Mouse (Mus musculus) hindbrain, embryonic 13.5 days (tissue): ENCODE data around the gene Kcnh1. TPM values are rescaled to one million over a fixed set of nuclear protein-coding genes. Genes with fewer than 3 reads are reported as not detected.

ENCODE experiments used
- ATAC-seq: fragments of 200-750 bp; cut with Nextera tagmentation; 2 replicates; pipeline ENCODE4 v1.8.0; 2017; ENCODE audit warnings: moderate TSS enrichment; ENCODE audit not compliant: low FRiP score
- H3K27ac ChIP-seq: fragments of 300-500 bp; sonication (generic); 2 replicates; pipeline ENCODE4 v1.5.1; 2015; ENCODE audit warnings: inconsistent platforms, mild to moderate bottlenecking, moderate library complexity
- H3K27me3 ChIP-seq: fragments of 300-500 bp; sonication (generic); 2 replicates; pipeline ENCODE4 v1.6.1; 2015; ENCODE audit warnings: mild to moderate bottlenecking, inconsistent platforms
- H3K36me3 ChIP-seq: fragments of 300-500 bp; sonication (generic); 2 replicates; pipeline ENCODE4 v1.6.1; 2015; ENCODE audit warnings: mild to moderate bottlenecking, inconsistent platforms
- H3K4me1 ChIP-seq: fragments of 300-500 bp; sonication (generic); replicated peaks from 2 replicates; pipeline ENCODE4 v1.6.1; 2015; ENCODE audit warnings: inconsistent platforms
- H3K4me2 ChIP-seq: fragments of 300-500 bp; sonication (generic); 2 replicates; pipeline ENCODE4 v1.6.1; 2015; ENCODE audit warnings: inconsistent platforms, mild to moderate bottlenecking, moderate library complexity
- H3K4me3 ChIP-seq: fragments of 300-500 bp; sonication (generic); 2 replicates; pipeline ENCODE4 v1.5.1; 2015; ENCODE audit warnings: mild to moderate bottlenecking, inconsistent platforms
- H3K9ac ChIP-seq: fragments of 300-500 bp; sonication (generic); 2 replicates; pipeline ENCODE4 v1.6.1; 2015; ENCODE audit warnings: mild to moderate bottlenecking, inconsistent platforms
- H3K9me3 ChIP-seq: fragments of 300-500 bp; sonication (generic); 2 replicates; pipeline ENCODE4 v1.6.1; 2016; ENCODE audit warnings: inconsistent platforms
- WGBS: fragments of 180-500 bp; shearing (Covaris S2); methylation state at CpG from one replicate; pipeline ENCODE4 v1.1.7; 2015; 5-methylcytosine and 5-hydroxymethylcytosine counted together
- polyA plus RNA-seq: library from polyadenylated mRNA; unstranded; fragments of >200 nt; fragmentation: Nextera tagmentation; extraction: Ambion mirVana; gene quantifications from 2 replicates; pipeline ENCODE4 v1.2.1, GENCODE M21; 2015

Gene Kcnh1
- polyA plus RNA-seq, 1 experiment from 2014 or later = 1.8 TPM

GRCm38 (mm10) chr1:192339361-192340077 is 148.9 kb downstream of the Kcnh1 start:
- Histone ChIP-seq H3K4me2 (no peak overlapping the region), H3K4me3 (no peak overlapping the region), H3K36me3 (no peaks in the 10 kb centered on the region), H3K9ac (no peak overlapping the region), H3K9me3 (no peaks in the 10 kb centered on the region), H3K27me3 (no peaks in the 10 kb centered on the region), H3K4me1 (0 out of 2 replicates have a peak, but pooled peaks cover 5% of the 10 kb centered on the region), H3K27ac (no peak overlapping the region)
- no peak for ATAC-seq
- 84% methylated on average over 9 of the region's 9 CpGs for WGBS

- no peak overlapping the region for H3K4me2 ChIP-seq
- 89% methylated on average over 4 of the region's 4 CpGs for WGBS
- no peaks in the 10 kb centered on the region for H3K27me3 ChIP-seq
- H3K9me3 ChIP-seq = no peaks in the 10 kb centered on the region
- no peak for ATAC-seq
- H3K4me3 ChIP-seq = no peak overlapping the region
- no peak overlapping the region for H3K27ac ChIP-seq
- no peaks in the 10 kb centered on the region for H3K36me3 ChIP-seq
- H3K4me1 ChIP-seq = 0 out of 2 replicates have a peak, but pooled peaks cover 8% of the 10 kb centered on the region
- H3K9ac ChIP-seq = no peak overlapping the region
Measured at GRCm38 (mm10) chr1:192341774-192342173, 151.2 kb downstream of the Kcnh1 start.

GRCm38 (mm10) chr1:192343996-192344395 is 153.4 kb downstream of the Kcnh1 start:
- Histone ChIP-seq H3K36me3 (no peaks in the 10 kb centered on the region), H3K27me3 (no peaks in the 10 kb centered on the region), H3K9me3 (no peaks in the 10 kb centered on the region), H3K9ac (no peak overlapping the region), H3K4me3 (no peak overlapping the region), H3K4me2 (no peak overlapping the region), H3K4me1 (0 out of 2 replicates have a peak, but pooled peaks cover 8% of the 10 kb centered on the region), H3K27ac (no peak overlapping the region)
- no peak for ATAC-seq
- WGBS = 97% methylated on average over 4 of the region's 4 CpGs

- 0 out of 2 replicates have a peak, but pooled peaks cover 3% of the 10 kb centered on the region for H3K4me1 ChIP-seq
- WGBS = 78% methylated on average over 5 of the region's 5 CpGs
- H3K27ac ChIP-seq = no peak overlapping the region
- no peak overlapping the region for H3K9ac ChIP-seq
- no peaks in the 10 kb centered on the region for H3K36me3 ChIP-seq
- ATAC-seq = no peak
- H3K27me3 ChIP-seq = no peaks in the 10 kb centered on the region
- no peak overlapping the region for H3K4me3 ChIP-seq
- no peak overlapping the region for H3K4me2 ChIP-seq
- no peaks in the 10 kb centered on the region for H3K9me3 ChIP-seq
Measured at GRCm38 (mm10) chr1:192347327-192347726, 156.8 kb downstream of the Kcnh1 start.

GRCm38 (mm10) chr1:192356231-192356630 is 165.7 kb downstream of the Kcnh1 start:
- ATAC-seq = no peak

GRCm38 (mm10) chr1:192359212-192359611 is 168.6 kb downstream of the Kcnh1 start:
- Histone ChIP-seq H3K4me3 (no peak overlapping the region), H3K9ac (no peak overlapping the region), H3K4me1 (no peaks in the 10 kb centered on the region), H3K27me3 (no peaks in the 10 kb centered on the region), H3K36me3 (no peaks in the 10 kb centered on the region), H3K4me2 (no peak overlapping the region), H3K27ac (no peak overlapping the region), H3K9me3 (no peaks in the 10 kb centered on the region)
- WGBS = 88% methylated on average over 2 of the region's 2 CpGs
- ATAC-seq = no peak

More at GRCm38 (mm10) chr1:192356231-192356630, 165.7 kb downstream of the Kcnh1 start:
- no peak overlapping the region for H3K4me3 ChIP-seq
- no peaks in the 10 kb centered on the region for H3K9me3 ChIP-seq
- H3K27ac ChIP-seq = no peak overlapping the region
- H3K36me3 ChIP-seq = no peaks in the 10 kb centered on the region
- WGBS = 92% methylated on average over 3 of the region's 3 CpGs
- H3K4me2 ChIP-seq = no peak overlapping the region
- H3K27me3 ChIP-seq = no peaks in the 10 kb centered on the region
- no peak overlapping the region for H3K9ac ChIP-seq
- no peaks in the 10 kb centered on the region for H3K4me1 ChIP-seq

GRCm38 (mm10) chr1:192368336-192368735 is 177.8 kb downstream of the Kcnh1 start:
- H3K4me2 ChIP-seq = no peak overlapping the region
- no peaks in the 10 kb centered on the region; the same call in 1 of the 2 replicates for H3K4me1 ChIP-seq
- H3K27ac ChIP-seq = no peak overlapping the region
- H3K36me3 ChIP-seq = no peaks in the 10 kb centered on the region
- no peak overlapping the region for H3K9ac ChIP-seq
- no peak overlapping the region for H3K4me3 ChIP-seq
- 55% methylated on average over 5 of the region's 5 CpGs for WGBS
- H3K27me3 ChIP-seq = no peaks in the 10 kb centered on the region
- H3K9me3 ChIP-seq = peaks cover 5% of the 10 kb centered on the region; the same call in 1 of the 2 replicates
- ATAC-seq = no peak

GRCm38 (mm10) chr1:192371943-192372614 is 181.5 kb downstream of the Kcnh1 start:
- no peak overlapping the region for H3K9ac ChIP-seq
- no peak overlapping the region for H3K4me2 ChIP-seq
- peaks cover 5% of the 10 kb centered on the region; the same call in 1 of the 2 replicates for H3K9me3 ChIP-seq
- no peaks in the 10 kb centered on the region; the same call in 1 of the 2 replicates for H3K4me1 ChIP-seq
- no peaks in the 10 kb centered on the region for H3K36me3 ChIP-seq
- 87% methylated on average over 4 of the region's 4 CpGs for WGBS
- H3K27ac ChIP-seq = 0 out of 2 replicates have a peak overlapping the region, but pooled peaks have one; percentile 18
- H3K27me3 ChIP-seq = no peaks in the 10 kb centered on the region
- ATAC-seq = no peak
- H3K4me3 ChIP-seq = no peak overlapping the region

GRCm38 (mm10) chr1:192378546-192379075 is 188.0 kb downstream of the Kcnh1 start:
- no peak for ATAC-seq
- peaks cover 6% of the 10 kb centered on the region for H3K4me1 ChIP-seq
- no peak overlapping the region for H3K4me3 ChIP-seq
- no peak overlapping the region for H3K9ac ChIP-seq
- no peak overlapping the region for H3K4me2 ChIP-seq
- H3K27me3 ChIP-seq = no peaks in the 10 kb centered on the region
- H3K9me3 ChIP-seq = no peaks in the 10 kb centered on the region
- WGBS = 85% methylated on average over 4 of the region's 4 CpGs
- H3K27ac ChIP-seq = no peak overlapping the region
- no peaks in the 10 kb centered on the region for H3K36me3 ChIP-seq

GRCm38 (mm10) chr1:192380596-192381041 is 190.0 kb downstream of the Kcnh1 start:
- peak overlapping the region; percentile 55; the same call in 1 of the 2 replicates for H3K27ac ChIP-seq
- H3K4me2 ChIP-seq = no peak overlapping the region
- no peaks in the 10 kb centered on the region for H3K36me3 ChIP-seq
- ATAC-seq = peak; percentile 52
- WGBS = 42% methylated on average over 5 of the region's 5 CpGs
- no peaks in the 10 kb centered on the region for H3K9me3 ChIP-seq
- H3K27me3 ChIP-seq = no peaks in the 10 kb centered on the region
- H3K4me3 ChIP-seq = no peak overlapping the region
- peaks cover 6% of the 10 kb centered on the region for H3K4me1 ChIP-seq
- no peak overlapping the region for H3K9ac ChIP-seq

- no peak overlapping the region for H3K9ac ChIP-seq
- no peaks in the 10 kb centered on the region for H3K4me1 ChIP-seq
- no peaks in the 10 kb centered on the region for H3K27me3 ChIP-seq
- no peak overlapping the region for H3K4me3 ChIP-seq
- no peak overlapping the region for H3K27ac ChIP-seq
- no peak for ATAC-seq
- H3K4me2 ChIP-seq = no peak overlapping the region
- no peaks in the 10 kb centered on the region for H3K9me3 ChIP-seq
- no peaks in the 10 kb centered on the region for H3K36me3 ChIP-seq
Measured at GRCm38 (mm10) chr1:192387624-192388023, 197.1 kb downstream of the Kcnh1 start.

- Histone ChIP-seq H3K27me3 (no peaks in the 10 kb centered on the region), H3K4me3 (no peak overlapping the region), H3K9me3 (no peaks in the 10 kb centered on the region), H3K9ac (no peak overlapping the region), H3K27ac (no peak overlapping the region), H3K4me2 (no peak overlapping the region), H3K4me1 (no peaks in the 10 kb centered on the region), H3K36me3 (no peaks in the 10 kb centered on the region)
- no peak for ATAC-seq
- 87% methylated on average over 7 of the region's 7 CpGs for WGBS
Measured at GRCm38 (mm10) chr1:192391041-192391440, 200.5 kb downstream of the Kcnh1 start.
